Mouse (Mus musculus) erythroblast, embryonic 14.5 days (primary cell): ENCODE results near the gene Spaca3.

ENCODE experiments used
- GATA1 ChIP-seq: IDR thresholded peaks from 2 replicates; pipeline ENCODE4 v1.6.1; 2012; ENCODE audit warnings: low read length, inconsistent platforms, mixed read lengths
- TAL1 ChIP-seq: IDR thresholded peaks from 3 replicates; pipeline ENCODE4 v1.6.1; 2012; ENCODE audit warnings: low read length, inconsistent platforms, mixed read lengths

DNA sequence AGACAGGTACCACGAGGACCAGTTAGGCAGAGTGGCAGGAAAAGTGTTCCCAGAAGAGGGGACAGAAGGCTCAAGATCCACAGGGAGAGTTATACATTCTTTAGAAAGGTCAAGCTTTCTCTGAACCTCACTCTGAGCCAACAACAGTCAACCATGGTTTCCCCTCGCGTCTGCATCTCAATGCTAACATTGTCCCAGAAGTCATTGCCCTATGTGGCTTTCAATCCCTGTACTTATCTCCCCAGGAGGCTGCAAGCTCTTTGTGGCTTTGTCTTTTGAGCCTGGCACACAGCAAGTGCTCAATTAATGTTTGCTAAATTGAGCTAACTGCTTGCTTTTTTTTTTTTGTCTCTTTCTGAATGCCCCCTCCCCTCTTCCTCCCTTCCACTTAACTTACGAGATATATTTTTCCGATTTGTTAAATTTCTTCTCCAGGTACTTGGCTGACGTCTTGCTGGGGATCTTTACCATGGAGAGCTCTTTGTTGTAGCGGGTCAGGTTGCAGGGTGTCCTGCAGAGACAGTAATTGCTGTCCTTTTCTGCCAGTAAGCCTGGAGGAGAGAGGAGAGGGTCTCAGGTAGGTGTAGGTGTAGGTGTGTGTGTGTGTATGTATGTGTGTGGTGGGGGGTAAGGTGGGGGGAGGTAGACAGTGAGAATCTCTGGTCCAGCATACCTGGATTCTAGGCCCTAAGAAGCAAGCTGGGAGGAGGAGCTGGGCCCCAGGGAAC lies 31.3 kb downstream of the Spaca3 start:
- TF ChIP-seq GATA1 (no peak), TAL1 (no peak)
